Mouse (Mus musculus): ENCODE results near the gene Ttc9c. TPM values are rescaled to one million over a fixed set of nuclear protein-coding genes. Genes with fewer than 3 reads are reported as not detected.

Ttc9c gene
- polyA plus RNA-seq (2012; fragmentation: generic; extraction: Trizol) = 18.7 TPM

GRCm38 (mm10) chr19:8818801-8819595 lies at the start of gene Ttc9c:
Ttc9c (minus strand) TSS chr19:8819333.
- peak within 1 kb of the TSS; percentile 84 for H3ac ChIP-seq (ENCODE audit: control insufficient read depth, insufficient read length)
- peaks cover 30% of the 10 kb centered on the region for H3K36me3 ChIP-seq (ENCODE audit: control insufficient read depth, insufficient read depth)
- TF ChIP-seq TCF12 (IDR thresholded peaks at IDR 0.05; ENCODE audit: insufficient read depth, poor library complexity, severe bottlenecking) (no peak), MYOG (IDR thresholded peaks at IDR 0.05; ENCODE audit: control insufficient read depth in 1 of 3, insufficient read depth in 1 of 3, insufficient read length in 2 of 3, low read depth in 2 of 3) (no peak), TCF3 (IDR thresholded peaks at IDR 0.05; ENCODE audit: insufficient read length, low read depth) (no peak), E2F4 (IDR thresholded peaks at IDR 0.05; ENCODE audit: insufficient read depth) (no peak), POLR2AphosphoS2 (IDR thresholded peaks at IDR 0.05; ENCODE audit: insufficient read length, low read depth) (peak; percentile 78), POLR2A (IDR thresholded peaks at IDR 0.05; ENCODE audit: insufficient read length, low read depth) (peak; percentile 69), CEBPB (IDR thresholded peaks at IDR 0.05; ENCODE audit: insufficient read depth, poor library complexity, severe bottlenecking) (peak; percentile 84; the same call in 1 of the 2 replicates), USF1 (IDR thresholded peaks at IDR 0.05; ENCODE audit: low read depth) (no peak), SRF (IDR thresholded peaks at IDR 0.05; ENCODE audit: control insufficient read depth, insufficient read length, low read depth) (no peak), REST (IDR thresholded peaks at IDR 0.05; ENCODE audit: insufficient read depth, insufficient read length) (no peak), MYOD1 (IDR thresholded peaks at IDR 0.05; ENCODE audit: control insufficient read depth in 1 of 3, insufficient read length in 2 of 3, low read depth in 2 of 3) (no peak), MAX (IDR thresholded peaks at IDR 0.05; ENCODE audit: low read depth) (no peak)

GRCm38 (mm10) chr19:8864265-8864664 lies 45.1 kb upstream of the Ttc9c start:
- no peaks in the 10 kb centered on the region for H3K27me3 ChIP-seq (ENCODE audit: control insufficient read depth, insufficient read depth, insufficient read length)
- H3K36me3 ChIP-seq (ENCODE audit: control insufficient read depth, insufficient read depth) = no peaks in the 10 kb centered on the region
- no peak overlapping the region for H3ac ChIP-seq (ENCODE audit: control insufficient read depth, insufficient read length)
- H3K79me2 ChIP-seq (ENCODE audit: control insufficient read depth, insufficient read depth) = no peaks in the 10 kb centered on the region
- no peak overlapping the region for H3K4me2 ChIP-seq (ENCODE audit: low read depth)
- TF ChIP-seq POLR2A (IDR thresholded peaks at IDR 0.05; ENCODE audit: insufficient read length, low read depth) = no peak
- TF ChIP-seq MAX (IDR thresholded peaks at IDR 0.05; ENCODE audit: low read depth) = no peak
- TF ChIP-seq TCF12 (IDR thresholded peaks at IDR 0.05; ENCODE audit: insufficient read depth, poor library complexity, severe bottlenecking) = no peak
- TF ChIP-seq E2F4 (IDR thresholded peaks at IDR 0.05; ENCODE audit: insufficient read depth) = no peak
- TF ChIP-seq MYOG (IDR thresholded peaks at IDR 0.05; ENCODE audit: control insufficient read depth in 1 of 3, insufficient read depth in 1 of 3, insufficient read length in 2 of 3, low read depth in 2 of 3) = no peak
- no peak for TF ChIP-seq TCF3 (IDR thresholded peaks at IDR 0.05; ENCODE audit: insufficient read length, low read depth)
- no peak for TF ChIP-seq MYOD1 (IDR thresholded peaks at IDR 0.05; ENCODE audit: control insufficient read depth in 1 of 3, insufficient read length in 2 of 3, low read depth in 2 of 3)
- TF ChIP-seq USF1 (IDR thresholded peaks at IDR 0.05; ENCODE audit: low read depth) = no peak
- TF ChIP-seq SRF (IDR thresholded peaks at IDR 0.05; ENCODE audit: control insufficient read depth, insufficient read length, low read depth) = no peak
- no peak for TF ChIP-seq CEBPB (IDR thresholded peaks at IDR 0.05; ENCODE audit: insufficient read depth, poor library complexity, severe bottlenecking)
- TF ChIP-seq POLR2AphosphoS2 (IDR thresholded peaks at IDR 0.05; ENCODE audit: insufficient read length, low read depth) = no peak
- no peak for TF ChIP-seq REST (IDR thresholded peaks at IDR 0.05; ENCODE audit: insufficient read depth, insufficient read length)
- H3K4me3 ChIP-seq = no peak overlapping the region

More at GRCm38 (mm10) chr19:8818801-8819595, at the start of gene Ttc9c:
- Histone ChIP-seq H3K79me2 (ENCODE audit: control insufficient read depth, insufficient read depth) (peaks cover 73% of the 10 kb centered on the region), H3K27me3 (ENCODE audit: control insufficient read depth, insufficient read depth, insufficient read length) (no peaks in the 10 kb centered on the region), H3K4me2 (ENCODE audit: low read depth) (peak within 1 kb of the TSS; percentile 91), H3K4me3 (peak within 1 kb of the TSS; percentile 96)

GRCm38 (mm10) chr19:8859018-8859417 lies 39.9 kb upstream of the Ttc9c start:
- Histone ChIP-seq H3ac (ENCODE audit: control insufficient read depth, insufficient read length) (no peak overlapping the region), H3K79me2 (ENCODE audit: control insufficient read depth, insufficient read depth) (no peaks in the 10 kb centered on the region), H3K36me3 (ENCODE audit: control insufficient read depth, insufficient read depth) (no peaks in the 10 kb centered on the region), H3K4me2 (ENCODE audit: low read depth) (no peak overlapping the region), H3K27me3 (ENCODE audit: control insufficient read depth, insufficient read depth, insufficient read length) (no peaks in the 10 kb centered on the region), H3K4me3 (no peak overlapping the region)
- TF ChIP-seq MYOD1 (IDR thresholded peaks at IDR 0.05; ENCODE audit: control insufficient read depth in 1 of 3, insufficient read length in 2 of 3, low read depth in 2 of 3) = no peak
- TF ChIP-seq CEBPB (IDR thresholded peaks at IDR 0.05; ENCODE audit: insufficient read depth, poor library complexity, severe bottlenecking) = no peak
- no peak for TF ChIP-seq POLR2AphosphoS2 (IDR thresholded peaks at IDR 0.05; ENCODE audit: insufficient read length, low read depth)
- no peak for TF ChIP-seq TCF12 (IDR thresholded peaks at IDR 0.05; ENCODE audit: insufficient read depth, poor library complexity, severe bottlenecking)
- no peak for TF ChIP-seq MAX (IDR thresholded peaks at IDR 0.05; ENCODE audit: low read depth)
- TF ChIP-seq REST (IDR thresholded peaks at IDR 0.05; ENCODE audit: insufficient read depth, insufficient read length) = no peak
- TF ChIP-seq TCF3 (IDR thresholded peaks at IDR 0.05; ENCODE audit: insufficient read length, low read depth) = no peak
- no peak for TF ChIP-seq E2F4 (IDR thresholded peaks at IDR 0.05; ENCODE audit: insufficient read depth)
- TF ChIP-seq MYOG (IDR thresholded peaks at IDR 0.05; ENCODE audit: control insufficient read depth in 1 of 3, insufficient read depth in 1 of 3, insufficient read length in 2 of 3, low read depth in 2 of 3) = no peak
- no peak for TF ChIP-seq SRF (IDR thresholded peaks at IDR 0.05; ENCODE audit: control insufficient read depth, insufficient read length, low read depth)
- no peak for TF ChIP-seq USF1 (IDR thresholded peaks at IDR 0.05; ENCODE audit: low read depth)
- no peak for TF ChIP-seq POLR2A (IDR thresholded peaks at IDR 0.05; ENCODE audit: insufficient read length, low read depth)

DNA sequence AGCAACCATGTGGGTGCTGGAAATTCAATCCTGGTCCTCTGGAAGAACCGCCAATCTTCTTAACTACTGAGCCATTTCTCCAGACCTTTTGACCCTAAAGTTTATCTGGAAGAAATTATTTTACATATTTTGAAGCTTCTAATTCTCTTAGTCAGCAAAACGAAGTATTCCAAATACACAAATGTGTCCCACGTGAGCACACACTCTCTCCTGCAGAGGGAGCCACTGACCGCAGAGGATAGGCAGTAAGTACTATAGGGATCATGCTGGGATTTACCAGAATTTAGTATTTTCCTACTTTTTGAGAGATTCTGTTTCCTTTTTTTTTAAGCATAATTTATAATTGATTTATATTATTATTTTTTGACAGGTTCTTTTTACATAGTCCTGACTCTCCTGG lies 38.6 kb upstream of the Ttc9c start:
- Histone ChIP-seq H3K4me2 (ENCODE audit: low read depth) (no peak overlapping the region), H3K27me3 (ENCODE audit: control insufficient read depth, insufficient read depth, insufficient read length) (no peaks in the 10 kb centered on the region), H3ac (ENCODE audit: control insufficient read depth, insufficient read length) (no peak overlapping the region), H3K4me3 (no peak overlapping the region), H3K36me3 (ENCODE audit: control insufficient read depth, insufficient read depth) (no peaks in the 10 kb centered on the region), H3K79me2 (ENCODE audit: control insufficient read depth, insufficient read depth) (no peaks in the 10 kb centered on the region)
- TF ChIP-seq TCF12 (IDR thresholded peaks at IDR 0.05; ENCODE audit: insufficient read depth, poor library complexity, severe bottlenecking) (no peak), USF1 (IDR thresholded peaks at IDR 0.05; ENCODE audit: low read depth) (peak; percentile 78), POLR2A (IDR thresholded peaks at IDR 0.05; ENCODE audit: insufficient read length, low read depth) (no peak), E2F4 (IDR thresholded peaks at IDR 0.05; ENCODE audit: insufficient read depth) (no peak)
